Mouse (Mus musculus): Measurements from ENCODE around the gene Slc12a9. TPM values are rescaled to one million over a fixed set of nuclear protein-coding genes. Genes with fewer than 3 reads are reported as not detected.

Gene Slc12a9
- total RNA-seq, 2 experiments from 2014 or later: 2.4 to 2.5 TPM

GRCm38 (mm10) chr5:137315084-137315903 lies 18.1 kb downstream of the Slc12a9 start:
- intact Hi-C loops (cut with DNase I): no loop called here
- DNase-seq: no peak

- DNase-seq: peak; percentile 89 to 91
- intact Hi-C loops (cut with DNase I): loop anchor here (5.0 kb wide), 1 partner anchor 188 kb away; the partner anchor contains the start of gene Pop7
These were observed 19.0 kb downstream of the Slc12a9 start, which contains the start of gene Trip6 for GRCm38 (mm10) chr5:137314193-137315083. TSS of gene Trip6 (minus strand) at chr5:137314404.

- DNase-seq: no peak
- intact Hi-C loops (cut with DNase I): loop anchor here (5.0 kb wide), 1 partner anchor 189 kb away; the partner anchor contains the start of gene Pop7
These were observed 19.8 kb downstream of the Slc12a9 start for GRCm38 (mm10) chr5:137313466-137314192.

- no peak for DNase-seq
- intact Hi-C loops (cut with DNase I): no loop called here
These were observed 25.0 kb downstream of the Slc12a9 start for GRCm38 (mm10) chr5:137308356-137308755.

GRCm38 (mm10) chr5:137307071-137307912 lies 26.1 kb downstream of the Slc12a9 start, which contains the start of gene Srrt:
TSS of gene Srrt (minus strand) at chr5:137307674.
- intact Hi-C loops (cut with DNase I): no loop called here

GRCm38 (mm10) chr5:137306439-137307005 lies 26.9 kb downstream of the Slc12a9 start:
- no peak for DNase-seq
- intact Hi-C loops (cut with DNase I): no loop called here

More at GRCm38 (mm10) chr5:137307071-137307912, 26.1 kb downstream of the Slc12a9 start, which contains the start of gene Srrt:
- peak; percentile 80 to 88 for DNase-seq

- no peak for DNase-seq
- intact Hi-C loops (cut with DNase I): no loop called here
These were observed 27.6 kb downstream of the Slc12a9 start for GRCm38 (mm10) chr5:137305822-137306221.

- no peak for DNase-seq
- intact Hi-C loops (cut with DNase I): no loop called here
These were observed 28.6 kb downstream of the Slc12a9 start for GRCm38 (mm10) chr5:137304816-137305215.

- intact Hi-C loops (cut with DNase I): no loop called here
- no peak for DNase-seq
These were observed 29.2 kb downstream of the Slc12a9 start for GRCm38 (mm10) chr5:137304165-137304564.

- intact Hi-C loops (cut with DNase I): no loop called here
- DNase-seq: no peak
These were observed 29.8 kb downstream of the Slc12a9 start for GRCm38 (mm10) chr5:137303609-137304008.

GRCm38 (mm10) chr5:137301253-137301652 lies 32.1 kb downstream of the Slc12a9 start:
- DNase-seq: no peak
- intact Hi-C loops (cut with DNase I): no loop called here

- intact Hi-C loops (cut with DNase I): no loop called here
- no peak for DNase-seq
These were observed 34.2 kb downstream of the Slc12a9 start for GRCm38 (mm10) chr5:137299240-137299639.

- intact Hi-C loops (cut with DNase I): no loop called here
- DNase-seq: no peak
These were observed 36.3 kb downstream of the Slc12a9 start for GRCm38 (mm10) chr5:137297126-137297525.

GRCm38 (mm10) chr5:137295712-137296111 lies 37.7 kb downstream of the Slc12a9 start:
- no peak for DNase-seq
- intact Hi-C loops (cut with DNase I): no loop called here

GRCm38 (mm10) chr5:137295296-137295695 lies 38.1 kb downstream of the Slc12a9 start:
- DNase-seq: no peak
- intact Hi-C loops (cut with DNase I): no loop called here

- no peak for DNase-seq
- intact Hi-C loops (cut with DNase I): loop anchor here (5.0 kb wide), 1 partner anchor 83 kb away; no protein-coding TSS in a partner anchor
These were observed 38.7 kb downstream of the Slc12a9 start for GRCm38 (mm10) chr5:137294744-137295093.

GRCm38 (mm10) chr5:137293839-137294743 lies 39.3 kb downstream of the Slc12a9 start, which contains the start of gene Ufsp1:
TSS of gene Ufsp1 (plus strand) at chr5:137294629.
- intact Hi-C loops (cut with DNase I): loop anchor here (5.0 kb wide), 1 partner anchor 83 kb away; no protein-coding TSS in a partner anchor
- DNase-seq: peak; percentile 93

- intact Hi-C loops (cut with DNase I): loop anchor here (5.0 kb wide), 1 partner anchor 84 kb away; no protein-coding TSS in a partner anchor
- DNase-seq: peak; percentile 58 to 63
These were observed 40.1 kb downstream of the Slc12a9 start for GRCm38 (mm10) chr5:137293282-137293681.
